Mouse (Mus musculus) heart, postnatal 14 days (tissue): ENCODE measurements around the gene Jak3. TPM values are rescaled to one million over a fixed set of nuclear protein-coding genes. Genes with fewer than 3 reads are reported as not detected.

Experiments
- DNase-seq, 2 experiments: peaks; one replicate each; pipeline ENCODE4 v3.0.0; 2021 to 2022
- intact Hi-C: fragments of 180-260 bp; cut with DNase I; formaldehyde crosslinking; loops from one replicate; pipeline ENCODE4 v1.15.1; 2025
- long read RNA-seq, 2 experiments: library from polyadenylated mRNA; stranded (forward); transcript quantifications; one replicate each; pipeline ENCODE4 v2.0.0; 2021
- total RNA-seq, 2 experiments: library from RNA; stranded (reverse); gene quantifications; 2 replicates each; pipeline ENCODE4 v1.2.3; 2021

The Jak3 gene
- total RNA-seq, result 10 to 100 TPM; 11.7 to 13.3 TPM
- long read RNA-seq, experiment 1, full-length matches to known transcripts, result 8 of 19 reads
- long read RNA-seq, experiment 1, partial matches to known transcripts, result 5 of 19 reads
- long read RNA-seq, experiment 1, other reads (novel, unspliced or antisense), result 6 of 19 reads
- long read RNA-seq, experiment 2, full-length matches to known transcripts, result 9 of 27 reads
- long read RNA-seq, experiment 2, partial matches to known transcripts, result 7 of 27 reads
- long read RNA-seq, experiment 2, other reads (novel, unspliced or antisense), result 11 of 27 reads

GRCm38 (mm10) chr8:71676020-71676741 lies at the start of gene Jak3:
Jak3 (plus strand) TSS chr8:71676296.
- intact Hi-C loops, result no loop called here
- DNase-seq, result peak; percentile 65 to 75

GRCm38 (mm10) chr8:71626753-71627152 lies 49.3 kb upstream of the Jak3 start:
- intact Hi-C loops, result loop anchor here (2.0 kb wide), 1 partner anchor 14 kb away; no protein-coding TSS in a partner anchor

GRCm38 (mm10) chr8:71627265-71628099 lies 48.6 kb upstream of the Jak3 start:
- intact Hi-C loops, result loop anchor here (2.0 kb wide), 1 partner anchor 15 kb away; no protein-coding TSS in a partner anchor
- DNase-seq, result peak; percentile 19 to 22

More at GRCm38 (mm10) chr8:71626753-71627152, 49.3 kb upstream of the Jak3 start:
- no peak for DNase-seq

GRCm38 (mm10) chr8:71628396-71629095 lies 47.5 kb upstream of the Jak3 start:
- DNase-seq, result no peak
- intact Hi-C loops, result no loop called here

DNA sequence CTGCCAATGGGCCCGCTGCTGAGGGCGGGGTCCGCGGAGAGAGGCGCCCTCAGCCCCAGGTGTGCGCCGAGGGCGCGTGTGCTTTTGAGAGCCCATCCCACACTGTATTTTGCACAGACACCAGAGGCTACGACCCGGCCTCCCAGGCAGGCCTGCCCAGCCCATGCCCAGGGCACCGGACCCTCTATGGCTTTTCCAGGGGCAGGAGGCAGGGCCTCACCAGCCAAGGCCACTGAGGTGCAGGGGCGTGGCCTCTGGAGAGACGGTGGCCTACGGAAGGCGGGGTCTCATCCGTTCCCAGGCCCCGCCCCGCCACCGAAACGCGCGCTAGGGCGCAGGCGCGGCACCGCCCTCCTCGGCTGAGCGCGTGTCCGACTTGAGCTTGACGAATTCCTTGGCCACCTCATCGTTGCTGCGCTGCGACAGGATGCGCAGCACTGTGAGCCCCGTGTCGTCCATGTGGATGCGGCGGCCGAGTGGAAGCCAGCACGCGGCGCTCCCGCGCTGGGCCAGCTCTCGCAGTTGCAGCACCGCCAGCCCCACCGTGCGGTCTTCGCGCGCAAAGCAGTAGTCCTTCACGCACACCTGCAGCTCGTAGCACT lies 46.9 kb upstream of the Jak3 start:
- peak; percentile 95 to 96 for DNase-seq
- intact Hi-C loops, result no loop called here

DNA sequence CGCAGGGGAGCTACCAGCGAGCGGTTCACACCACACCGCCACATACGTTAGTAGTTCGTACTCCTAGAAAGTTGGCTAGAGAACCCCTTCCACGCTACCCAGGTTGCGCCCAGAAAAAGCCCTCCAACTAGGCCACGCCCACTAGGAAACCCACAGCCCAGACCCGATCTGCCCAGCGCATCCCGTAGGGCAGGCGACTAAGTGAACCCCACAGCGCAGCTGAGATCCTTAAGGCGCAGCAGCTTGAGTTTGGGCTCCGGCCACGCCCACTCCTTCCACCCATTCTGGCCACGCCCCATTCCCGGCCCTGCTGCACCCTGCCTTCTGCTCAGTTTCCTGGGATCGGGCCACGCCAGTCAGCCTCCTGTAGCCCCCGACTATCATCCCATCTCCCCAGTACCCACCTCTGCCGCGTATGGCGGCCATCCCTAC lies 46.3 kb upstream of the Jak3 start:
- DNase-seq, result peak; percentile 43 to 49
- intact Hi-C loops, result no loop called here

GRCm38 (mm10) chr8:71630761-71631160 lies 45.3 kb upstream of the Jak3 start:
- DNase-seq, result no peak
- intact Hi-C loops, result no loop called here

DNA sequence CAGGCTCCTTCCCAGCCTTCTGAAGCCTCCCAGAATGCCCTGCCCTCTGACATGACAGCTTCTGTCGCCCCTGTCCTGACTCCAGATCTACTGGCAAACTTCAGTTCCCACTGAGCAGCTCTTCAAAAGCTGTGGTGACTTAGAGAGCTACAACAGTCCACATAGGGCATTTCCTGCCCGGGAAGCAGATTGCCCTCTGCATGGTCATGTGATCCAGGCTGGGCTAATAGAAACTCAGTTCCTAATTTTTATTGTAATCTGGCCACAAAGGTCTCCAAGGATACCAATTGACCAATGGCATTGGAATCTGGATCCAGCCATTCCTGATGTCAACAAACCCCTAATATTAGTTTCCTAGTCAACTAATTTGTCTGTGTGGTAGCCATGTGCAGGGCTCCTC lies 44.2 kb upstream of the Jak3 start:
- intact Hi-C loops, result loop anchor here (2.0 kb wide), 1 partner anchor 71 kb away; no protein-coding TSS in a partner anchor
- no peak for DNase-seq

- DNase-seq, result peak; percentile 69 to 73
- intact Hi-C loops, result loop anchor here (2.0 kb wide), 1 partner anchor 72 kb away; no protein-coding TSS in a partner anchor
These were observed 42.9 kb upstream of the Jak3 start for GRCm38 (mm10) chr8:71633164-71633563.

GRCm38 (mm10) chr8:71633981-71634667 lies 42.0 kb upstream of the Jak3 start:
- peak; percentile 37 to 47 for DNase-seq

GRCm38 (mm10) chr8:71637149-71638095 lies 38.7 kb upstream of the Jak3 start:
- no peak for DNase-seq
- intact Hi-C loops, result no loop called here

More at GRCm38 (mm10) chr8:71633981-71634667, 42.0 kb upstream of the Jak3 start:
- intact Hi-C loops, result loop anchor here (2.0 kb wide), 1 partner anchor 73 kb away; no protein-coding TSS in a partner anchor

DNA sequence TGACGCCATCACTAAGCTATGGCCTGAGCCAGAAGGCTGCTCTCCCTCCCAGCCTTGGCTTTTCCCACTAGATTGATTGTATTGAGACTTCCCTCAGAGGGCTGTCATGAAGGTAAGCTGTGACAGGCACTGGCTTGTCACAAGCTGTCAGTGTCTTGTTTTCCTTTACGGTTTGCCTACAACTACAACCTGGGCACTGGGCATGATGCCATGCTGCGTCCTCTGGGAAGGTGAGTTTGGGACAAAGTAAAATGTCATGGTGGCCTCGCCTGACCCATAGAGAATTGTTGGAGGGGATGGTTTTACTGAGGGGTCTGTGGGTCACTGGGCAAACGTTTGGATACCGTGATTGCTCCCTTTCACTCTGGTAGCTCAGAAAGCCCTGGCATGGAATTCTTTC lies 37.8 kb upstream of the Jak3 start:
- intact Hi-C loops, result no loop called here

GRCm38 (mm10) chr8:71639318-71639717 lies 36.8 kb upstream of the Jak3 start:
- intact Hi-C loops, result no loop called here
- no peak for DNase-seq

More for the DNA sequence above, 37.8 kb upstream of the Jak3 start:
- DNase-seq, result no peak

DNA sequence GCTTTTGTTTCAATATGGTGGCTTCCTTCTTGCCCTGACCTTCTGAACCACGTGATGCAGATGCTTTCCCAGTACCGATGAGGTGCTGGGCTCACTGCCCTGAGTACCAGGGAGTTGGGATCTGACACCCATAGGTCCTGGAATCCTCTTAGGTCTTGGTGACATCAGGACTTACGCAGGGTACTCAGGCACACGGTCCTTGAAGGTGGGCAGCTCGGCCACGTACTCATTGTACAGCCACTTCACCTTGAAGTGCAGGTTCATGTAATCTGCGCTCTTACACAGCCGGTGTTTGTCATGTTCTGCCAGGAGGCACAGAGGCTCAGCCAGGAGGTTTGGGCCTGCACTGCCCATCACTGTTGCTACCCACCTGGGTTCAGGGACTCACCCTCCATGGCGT lies 30.6 kb upstream of the Jak3 start:
- intact Hi-C loops, result no loop called here
- no peak for DNase-seq

DNA sequence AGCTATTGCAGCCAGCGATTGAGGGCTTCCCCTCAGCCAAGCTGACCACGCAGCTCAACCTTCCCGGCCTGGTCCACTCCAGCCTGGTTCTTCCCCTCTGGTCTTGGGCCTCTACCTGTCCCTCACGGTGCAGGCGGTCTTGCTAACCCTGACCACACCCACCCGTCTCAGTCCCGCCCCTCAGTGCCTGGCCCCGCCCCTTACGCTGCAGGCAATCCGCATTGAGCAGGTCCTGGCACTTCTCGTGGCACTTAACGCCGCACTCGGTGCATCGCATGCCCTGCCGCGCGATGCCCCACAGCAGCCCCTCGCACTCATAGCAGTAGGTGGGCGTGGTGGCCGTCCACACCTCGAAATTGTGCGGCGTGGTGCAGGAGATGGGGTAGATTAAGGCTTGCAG lies 21.5 kb upstream of the Jak3 start:
- DNase-seq, result no peak
- intact Hi-C loops, result no loop called here

- no peak for DNase-seq
- intact Hi-C loops, result no loop called here
These were observed 18.3 kb upstream of the Jak3 start for GRCm38 (mm10) chr8:71657816-71658215.

DNA sequence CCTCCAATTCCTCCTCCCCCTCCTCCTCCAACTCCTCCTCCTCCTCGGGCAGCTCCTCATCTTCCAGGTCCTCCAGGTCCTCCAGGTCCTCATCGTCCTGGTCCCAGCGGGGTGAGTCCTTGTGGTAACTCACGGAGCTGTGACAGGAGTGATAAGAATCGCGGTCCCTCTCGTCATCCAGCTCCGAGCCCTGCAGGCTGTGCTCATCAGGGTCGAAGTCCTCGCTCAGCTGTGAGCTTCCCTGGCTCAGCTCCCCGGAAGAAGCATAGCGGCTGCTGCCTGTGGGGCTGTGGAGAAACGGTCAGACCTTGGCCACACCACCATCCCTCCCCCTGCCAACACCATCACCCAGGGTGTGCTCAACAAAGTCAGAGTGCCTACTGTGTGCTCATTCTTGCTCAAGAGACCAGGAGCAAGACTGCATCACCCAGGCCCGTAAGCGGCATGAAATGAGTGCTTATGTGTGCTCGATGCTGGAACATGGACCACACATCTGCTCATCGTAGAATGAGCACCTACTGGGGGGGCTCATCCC lies 17.5 kb upstream of the Jak3 start:
- intact Hi-C loops, result no loop called here
- no peak for DNase-seq
